Mouse (Mus musculus) cerebral cortex, adult 2 months (tissue): ENCODE results near the gene Ddah1.

Experiments
- WGBS: fragments of 180-500 bp; shearing (Covaris S2); methylation state at CpG from one replicate; pipeline ENCODE4 v1.1.7; 2018; 5-methylcytosine and 5-hydroxymethylcytosine counted together

The Ddah1 gene

DNA sequence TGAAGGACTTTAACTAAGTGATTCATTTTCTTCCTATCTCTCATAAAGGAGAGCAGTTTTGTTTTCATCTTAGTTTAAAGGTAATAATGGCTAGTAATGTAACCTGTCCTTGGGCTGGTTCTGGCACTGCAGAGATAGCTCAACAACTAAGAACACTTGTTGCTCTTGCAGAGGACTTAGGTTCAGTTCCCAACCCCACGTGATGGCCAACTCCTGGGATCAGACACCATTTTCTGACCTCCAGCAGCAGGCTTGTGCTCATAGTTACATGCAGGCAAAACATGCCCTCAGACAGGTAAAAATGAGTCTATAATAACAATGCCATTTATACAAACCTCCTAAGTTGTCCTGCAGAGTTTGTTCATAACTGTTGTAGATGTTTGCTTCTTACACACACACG lies 5.9 kb downstream of the Ddah1 start:
- 95% methylated on average over 2 of the region's 2 CpGs for WGBS

DNA sequence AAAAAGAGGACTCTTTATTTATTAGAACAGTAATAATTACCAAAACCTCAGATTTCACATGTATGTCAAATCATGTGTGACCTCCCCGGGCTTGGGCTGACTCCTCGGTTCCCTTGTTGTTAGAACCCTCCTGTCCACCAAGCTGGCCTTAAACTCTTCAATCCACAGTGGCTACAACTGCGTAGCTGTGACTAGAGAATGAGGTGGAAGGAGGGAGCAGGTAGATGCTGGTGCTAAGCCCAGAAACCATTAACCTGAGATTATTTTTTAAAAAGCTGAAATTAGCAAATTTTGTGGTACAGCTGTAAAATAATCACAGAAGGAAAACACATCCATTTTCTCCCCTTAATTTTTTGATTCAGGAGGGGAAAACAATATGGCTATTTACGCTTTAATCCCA lies 10.0 kb downstream of the Ddah1 start:
- 97% methylated on average over 4 of the region's 4 CpGs for WGBS

- 96% methylated on average over 9 of the region's 9 CpGs for WGBS
Measured at GRCm38 (mm10) chr3:145773384-145773783, 14.9 kb downstream of the Ddah1 start.

DNA sequence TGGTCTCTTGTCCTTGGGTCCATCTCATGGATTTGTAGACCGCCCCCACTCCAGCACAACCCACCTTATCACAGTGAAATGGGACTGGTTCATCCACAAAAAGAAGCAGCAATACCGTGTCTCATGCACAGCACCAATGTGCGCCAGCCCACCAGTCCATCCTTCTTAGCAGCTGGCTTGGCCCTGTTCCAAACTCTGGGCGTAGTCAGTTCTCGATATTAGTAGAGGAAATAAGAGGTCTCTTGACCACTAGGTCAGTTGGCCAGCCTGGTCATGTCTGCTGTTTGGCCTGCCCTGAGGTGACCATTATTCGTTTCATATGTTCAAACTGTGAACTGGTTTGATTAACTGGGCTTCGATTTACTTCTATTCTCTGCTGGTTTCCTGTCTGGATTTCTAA lies 15.9 kb downstream of the Ddah1 start:
- WGBS = 83% methylated on average over 7 of the region's 7 CpGs

GRCm38 (mm10) chr3:145775236-145775635 lies 16.8 kb downstream of the Ddah1 start:
- WGBS = 79% methylated on average over 5 of the region's 5 CpGs

DNA sequence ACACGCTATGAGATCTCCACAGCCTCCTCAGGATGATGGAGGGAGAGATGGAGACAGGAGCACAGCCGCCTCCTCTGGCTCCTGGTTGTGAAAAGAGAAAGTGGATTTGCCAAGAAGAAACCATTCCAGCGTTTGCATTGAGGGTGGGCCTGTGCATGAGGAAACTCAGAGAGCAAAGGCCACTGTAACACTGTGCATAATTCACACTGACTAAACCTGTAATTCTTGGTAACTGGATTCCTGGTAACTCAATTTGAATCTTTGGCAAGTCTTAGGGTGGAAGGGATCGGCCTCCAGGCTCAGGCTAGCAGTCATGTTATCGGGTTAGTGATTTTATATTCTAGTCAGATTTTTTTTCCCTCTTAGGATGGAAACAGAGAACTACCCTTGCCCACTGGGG lies 17.4 kb downstream of the Ddah1 start:
- WGBS = 83% methylated on average over 5 of the region's 5 CpGs

GRCm38 (mm10) chr3:145777006-145777405 lies 18.5 kb downstream of the Ddah1 start:
- 61% methylated on average over 15 of the region's 15 CpGs for WGBS

DNA sequence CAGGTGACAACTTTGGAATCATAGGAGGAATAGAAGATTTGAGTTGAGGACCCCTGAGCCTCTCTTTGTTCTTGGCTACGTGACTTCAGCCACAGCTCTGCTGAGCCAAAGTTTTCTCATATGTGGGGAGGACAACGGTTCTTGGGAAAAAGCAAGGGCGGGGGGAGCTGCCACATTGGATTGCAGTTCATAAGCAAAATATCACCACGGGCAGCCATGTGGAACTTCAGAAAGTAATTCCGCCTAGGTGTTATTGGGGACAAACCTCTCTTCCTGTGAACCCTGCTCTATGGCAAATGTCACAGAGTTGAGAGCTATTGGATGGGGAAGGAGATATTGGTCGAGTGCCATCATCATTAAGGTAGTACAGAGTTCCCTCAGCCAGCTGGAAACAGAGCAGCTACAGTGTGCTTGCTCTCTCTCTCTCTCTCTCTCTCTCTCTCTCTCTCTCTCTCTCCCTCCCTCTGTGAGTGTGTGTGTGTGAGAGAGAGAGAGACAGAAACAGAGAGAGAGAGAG lies 20.0 kb downstream of the Ddah1 start:
- WGBS = 65% methylated on average over 6 of the region's 6 CpGs

- WGBS = 43% methylated on average over 5 of the region's 5 CpGs
Measured at GRCm38 (mm10) chr3:145779279-145779973, 21.0 kb downstream of the Ddah1 start.

DNA sequence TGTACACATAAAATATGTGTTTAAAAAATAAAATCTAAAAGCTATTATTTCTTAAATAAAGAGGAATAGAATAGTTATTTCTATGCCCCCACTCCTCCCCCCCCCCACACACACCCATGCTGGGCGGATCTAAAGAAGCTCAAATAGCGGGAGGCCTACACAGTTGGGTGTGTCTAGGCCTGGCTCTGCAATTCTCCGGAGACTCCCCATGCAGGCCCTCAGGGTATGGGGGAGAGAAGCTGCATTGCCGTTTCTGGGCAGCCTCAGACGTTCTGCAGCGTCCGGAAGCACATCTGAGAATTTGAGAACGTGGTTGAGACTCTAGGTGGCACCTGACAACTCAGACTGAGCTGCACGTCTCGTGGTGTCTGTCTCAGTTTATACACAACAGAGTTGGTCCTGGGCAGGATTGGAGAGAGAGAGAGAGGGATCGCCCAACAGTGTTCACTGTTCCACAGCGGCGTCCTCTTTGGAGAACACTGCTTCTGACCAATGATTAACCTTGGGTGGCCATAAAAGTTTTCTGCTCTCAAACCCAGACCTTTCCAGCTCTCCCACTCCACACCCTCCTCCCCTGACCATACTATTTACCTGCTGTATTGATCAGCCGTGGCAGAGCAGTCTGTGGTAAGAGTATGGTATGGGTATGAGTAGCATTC lies 22.4 kb downstream of the Ddah1 start:
- 83% methylated on average over 14 of the region's 14 CpGs for WGBS

DNA sequence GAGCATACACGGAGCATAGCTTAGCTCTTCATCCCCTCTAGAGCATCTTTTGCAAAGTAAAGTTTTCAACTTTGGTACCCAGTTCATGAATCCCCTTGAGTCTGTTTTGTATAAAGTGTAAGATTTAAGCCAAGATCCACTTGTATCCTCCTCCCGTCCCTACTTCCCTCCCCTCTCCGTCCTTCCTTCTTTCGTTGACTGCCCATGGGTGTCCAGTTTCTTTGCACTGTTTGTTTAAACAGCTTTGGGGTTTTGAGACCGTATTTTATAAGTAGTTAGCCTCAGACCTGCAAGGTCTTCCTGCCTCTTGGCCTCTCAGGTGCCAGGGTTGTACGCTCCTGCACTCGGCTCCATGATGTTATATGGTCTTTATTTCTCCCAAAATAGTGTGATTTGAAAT lies 26.8 kb downstream of the Ddah1 start:
- 91% methylated on average over 7 of the region's 7 CpGs for WGBS

DNA sequence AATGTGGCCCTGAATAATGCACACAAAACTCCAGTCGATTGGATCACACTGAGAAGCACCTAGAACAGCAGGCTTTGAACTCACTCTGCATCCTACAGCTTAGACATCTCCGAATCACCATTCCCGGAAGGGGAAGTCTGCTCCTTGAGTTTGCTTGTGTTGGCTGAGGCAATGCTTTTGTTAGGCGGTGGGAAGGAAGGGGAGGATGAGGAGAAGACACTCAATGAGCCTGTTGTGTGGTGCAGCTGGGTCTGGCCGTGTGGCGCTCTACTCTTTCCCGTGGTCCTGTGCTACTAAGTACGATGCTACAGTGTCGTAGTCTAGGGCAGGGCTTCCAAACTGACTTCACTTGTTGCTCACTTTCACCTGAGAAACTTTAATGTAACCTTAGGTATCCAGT lies 28.8 kb downstream of the Ddah1 start:
- WGBS = 71% methylated on average over 9 of the region's 9 CpGs

GRCm38 (mm10) chr3:145789114-145789513 lies 30.6 kb downstream of the Ddah1 start:
- WGBS = 93% methylated on average over 7 of the region's 7 CpGs

- 87% methylated on average over 3 of the region's 3 CpGs for WGBS
Measured at GRCm38 (mm10) chr3:145790233-145790632, 31.8 kb downstream of the Ddah1 start.

GRCm38 (mm10) chr3:145790709-145791108 lies 32.2 kb downstream of the Ddah1 start:
- WGBS = 65% methylated on average over 4 of the region's 4 CpGs

DNA sequence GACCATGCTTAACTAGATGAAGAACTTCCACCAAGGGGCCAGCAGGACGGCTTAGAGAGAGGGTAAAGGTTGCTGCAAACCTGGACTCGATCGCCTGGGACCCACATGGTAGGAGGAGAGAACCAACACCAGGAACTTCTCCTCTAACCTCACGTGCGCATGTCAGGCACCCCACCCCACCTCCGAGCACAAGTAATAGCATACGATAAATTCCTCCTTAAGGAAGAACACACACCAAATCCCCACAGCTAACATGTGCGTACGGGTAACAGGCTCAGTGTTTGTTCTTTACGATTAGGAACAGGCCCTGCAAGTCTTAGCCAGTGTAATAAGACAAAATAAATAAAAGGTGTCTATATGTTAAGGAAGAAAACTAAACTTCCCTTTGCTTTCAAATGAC lies 35.9 kb downstream of the Ddah1 start:
- WGBS = 93% methylated on average over 10 of the region's 10 CpGs

DNA sequence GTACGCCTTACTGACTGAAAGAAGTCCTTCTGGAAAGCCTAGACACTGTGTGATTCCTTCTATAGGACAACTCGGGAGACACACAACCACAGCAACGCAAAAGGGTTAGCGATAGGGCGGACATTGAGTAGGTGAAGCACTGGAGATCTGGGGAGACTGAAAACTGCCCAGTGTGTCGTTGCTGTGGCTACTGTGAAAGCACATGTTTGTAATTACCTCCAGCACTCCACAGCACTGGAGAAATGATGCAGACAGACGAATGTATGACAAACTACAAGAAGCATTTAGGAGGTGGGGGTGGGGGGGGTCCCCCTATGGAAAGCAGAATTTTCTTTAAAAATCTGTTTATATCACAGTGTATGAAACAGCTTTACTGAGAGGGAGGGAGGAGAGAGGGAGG lies 37.4 kb downstream of the Ddah1 start:
- 87% methylated on average over 7 of the region's 7 CpGs for WGBS

DNA sequence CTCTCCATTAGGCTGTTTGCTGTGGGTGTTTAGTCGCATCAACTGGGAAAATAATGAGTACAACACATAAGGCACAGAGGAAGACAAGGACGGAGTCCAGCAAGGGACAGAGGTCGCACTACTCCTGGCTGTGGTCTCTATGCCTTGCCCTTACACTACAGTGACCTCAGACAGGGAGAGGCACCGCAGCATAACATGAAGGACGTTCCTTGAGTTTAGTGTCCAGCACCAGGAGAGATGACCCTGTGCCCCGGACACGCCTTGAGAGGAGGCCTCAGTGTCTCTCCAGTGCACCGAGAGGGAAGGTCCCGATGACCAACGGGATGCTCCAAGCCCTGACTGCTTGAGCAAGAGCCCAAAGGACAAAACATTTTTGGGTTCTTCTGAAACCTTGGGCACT lies 39.6 kb downstream of the Ddah1 start:
- WGBS = 86% methylated on average over 10 of the region's 10 CpGs

DNA sequence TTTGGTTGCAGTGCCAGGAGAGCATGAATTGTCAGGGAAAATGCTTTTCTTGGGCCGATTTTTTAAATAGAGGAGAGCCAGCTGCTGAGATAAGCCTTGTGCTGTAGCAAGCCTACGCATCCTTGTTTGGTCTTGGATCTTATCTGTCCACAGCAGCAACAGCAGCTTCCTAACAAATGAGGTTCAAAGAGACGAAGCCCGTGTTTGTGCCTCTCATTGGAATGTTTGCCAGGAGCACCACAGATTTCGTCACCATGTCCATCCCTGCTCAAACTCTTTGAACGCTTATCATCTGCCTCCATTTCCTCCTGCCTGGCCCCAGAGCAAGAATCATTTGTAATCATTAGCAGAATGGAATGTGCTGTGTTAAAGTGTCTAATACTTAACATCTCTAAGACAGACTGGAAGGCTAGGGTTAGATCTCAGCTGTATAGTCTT lies 40.3 kb downstream of the Ddah1 start:
- 65% methylated on average over 6 of the region's 6 CpGs for WGBS

GRCm38 (mm10) chr3:145799365-145799764 lies 40.9 kb downstream of the Ddah1 start:
- WGBS = 66% methylated on average over 3 of the region's 3 CpGs

DNA sequence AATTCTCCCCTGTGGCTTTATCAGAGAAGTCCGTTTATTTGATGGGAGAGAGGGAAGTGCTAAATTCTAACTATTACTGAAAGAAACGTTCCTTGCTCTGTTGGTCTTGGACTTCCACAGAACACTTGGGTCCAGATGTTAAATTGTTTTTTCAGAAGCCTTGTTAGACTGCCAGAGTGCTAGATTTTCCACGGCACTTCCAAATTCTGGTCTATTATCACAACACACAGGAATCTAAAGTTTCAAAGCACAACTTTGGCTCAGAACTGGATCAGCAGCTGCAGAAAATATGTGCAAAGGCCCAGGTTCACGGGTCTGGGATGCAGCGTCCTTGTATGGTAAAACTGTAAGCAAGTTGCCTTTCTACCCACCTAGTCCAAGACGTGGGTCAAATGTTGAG lies 43.6 kb downstream of the Ddah1 start:
- WGBS = 85% methylated on average over 6 of the region's 6 CpGs

DNA sequence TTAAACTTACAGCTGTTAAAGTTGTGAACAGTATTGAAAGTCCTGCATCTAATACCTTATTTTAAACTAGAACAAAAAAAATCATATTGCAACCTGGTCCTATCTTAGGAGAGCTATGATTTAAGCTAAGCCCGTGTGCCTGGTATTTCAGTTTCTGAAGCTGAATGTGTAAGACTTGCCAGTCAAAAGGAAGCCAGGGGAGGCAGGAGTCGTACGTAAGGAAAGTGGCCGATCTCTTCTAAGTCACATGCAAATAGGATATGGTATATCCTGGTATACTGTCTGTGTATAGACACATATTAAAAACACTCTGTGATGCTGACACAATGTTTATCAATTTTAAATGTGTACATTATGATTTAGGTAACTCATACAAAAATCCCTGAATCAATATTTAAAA lies 47.4 kb downstream of the Ddah1 start:
- WGBS = 62% methylated on average over 4 of the region's 4 CpGs

- 44% methylated on average over 5 of the region's 5 CpGs for WGBS
Measured at GRCm38 (mm10) chr3:145806502-145806901, 48.0 kb downstream of the Ddah1 start.
